Mouse (Mus musculus): ENCODE data around the gene Ppp4r1.

Ppp4r1 gene

GRCm38 (mm10) chr17:65853326-65853725 lies 71.0 kb downstream of the Ppp4r1 start:
- no peak for DNase-seq (ENCODE audit: low spot score in 2 of 2)

DNA sequence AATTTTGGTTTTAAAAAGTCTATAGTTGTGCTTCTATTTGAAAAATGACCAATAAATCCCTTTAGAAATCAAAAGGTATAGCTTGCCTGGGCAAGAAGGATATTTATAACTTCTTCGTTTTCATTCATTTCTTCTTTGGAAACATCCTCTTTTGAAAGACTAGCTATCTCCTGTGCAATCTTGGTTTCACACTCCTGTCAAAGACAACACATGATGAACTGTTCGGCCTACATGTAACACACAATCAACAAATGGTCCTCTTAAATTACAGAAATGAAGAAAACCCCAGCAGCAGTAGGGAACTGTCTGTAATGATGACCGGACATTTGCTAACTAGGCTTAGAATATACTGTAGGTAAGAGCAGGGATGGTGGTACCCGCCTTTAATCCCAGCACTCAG lies 71.6 kb downstream of the Ppp4r1 start:
- DNase-seq (ENCODE audit: low spot score in 2 of 2): no peak

- no peak for DNase-seq (ENCODE audit: low spot score in 2 of 2)
Measured at GRCm38 (mm10) chr17:65857617-65858016, 75.2 kb downstream of the Ppp4r1 start.

DNA sequence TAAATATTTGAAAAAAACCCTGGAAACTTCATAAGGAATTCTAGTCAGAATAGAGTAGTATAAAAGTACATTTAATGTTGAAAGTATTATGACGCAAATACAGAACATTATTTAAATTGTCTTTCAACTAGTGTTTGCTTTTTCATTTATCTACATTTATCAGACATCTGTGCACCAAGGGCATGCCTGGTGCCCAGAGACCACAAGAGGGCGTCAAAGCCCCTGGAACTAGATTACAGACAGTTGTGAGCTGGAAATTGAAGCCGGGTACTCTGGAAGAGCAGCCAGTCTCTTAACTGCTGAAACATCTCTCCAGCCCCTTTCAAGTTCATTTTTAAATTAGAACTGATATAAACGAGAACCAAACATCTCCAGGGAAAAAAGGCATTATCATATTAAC lies 80.2 kb downstream of the Ppp4r1 start:
- no peak for DNase-seq (ENCODE audit: low spot score in 2 of 2)

DNA sequence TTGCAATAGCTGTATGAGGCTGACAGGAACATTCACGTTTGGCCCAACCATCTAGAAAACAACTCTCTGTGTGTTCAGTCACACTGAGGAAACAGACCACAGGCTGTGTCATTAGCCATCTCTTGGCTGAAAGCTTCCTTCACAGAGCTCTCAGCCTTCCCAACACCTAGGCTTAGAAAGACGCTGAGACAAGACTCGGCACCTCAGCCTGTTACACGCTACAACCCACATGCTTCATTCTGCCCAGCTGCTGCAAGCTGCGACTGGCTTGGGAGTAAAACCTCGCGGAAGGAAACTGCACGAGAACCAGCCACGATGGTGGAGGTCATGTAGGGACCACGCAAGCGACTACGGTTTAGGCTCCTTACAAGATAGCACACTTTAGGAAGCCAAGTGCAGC lies 81.5 kb downstream of the Ppp4r1 start:
- DNase-seq (ENCODE audit: low spot score in 2 of 2): no peak

- peak in 1 of 2 experiments; percentile 36 for DNase-seq (ENCODE audit: low spot score in 2 of 2)
Measured at GRCm38 (mm10) chr17:65864742-65865141, 82.4 kb downstream of the Ppp4r1 start.

- DNase-seq (ENCODE audit: low spot score in 2 of 2): no peak
Measured at GRCm38 (mm10) chr17:65865265-65865664, 82.9 kb downstream of the Ppp4r1 start.

- no peak for DNase-seq (ENCODE audit: low spot score in 2 of 2)
Measured at GRCm38 (mm10) chr17:65866201-65866600, 83.8 kb downstream of the Ppp4r1 start.

- DNase-seq (ENCODE audit: low spot score in 2 of 2): no peak
Measured at GRCm38 (mm10) chr17:65867996-65868395, 85.6 kb downstream of the Ppp4r1 start.

- DNase-seq (ENCODE audit: low spot score in 2 of 2): no peak
Measured at GRCm38 (mm10) chr17:65869720-65870119, 87.3 kb downstream of the Ppp4r1 start.

- peak; percentile 44 to 73 for DNase-seq (ENCODE audit: low spot score in 2 of 2)
Measured at GRCm38 (mm10) chr17:65870146-65870545, 87.8 kb downstream of the Ppp4r1 start.

GRCm38 (mm10) chr17:65871641-65872041 lies 89.3 kb downstream of the Ppp4r1 start:
- no peak for DNase-seq (ENCODE audit: low spot score in 2 of 2)

DNA sequence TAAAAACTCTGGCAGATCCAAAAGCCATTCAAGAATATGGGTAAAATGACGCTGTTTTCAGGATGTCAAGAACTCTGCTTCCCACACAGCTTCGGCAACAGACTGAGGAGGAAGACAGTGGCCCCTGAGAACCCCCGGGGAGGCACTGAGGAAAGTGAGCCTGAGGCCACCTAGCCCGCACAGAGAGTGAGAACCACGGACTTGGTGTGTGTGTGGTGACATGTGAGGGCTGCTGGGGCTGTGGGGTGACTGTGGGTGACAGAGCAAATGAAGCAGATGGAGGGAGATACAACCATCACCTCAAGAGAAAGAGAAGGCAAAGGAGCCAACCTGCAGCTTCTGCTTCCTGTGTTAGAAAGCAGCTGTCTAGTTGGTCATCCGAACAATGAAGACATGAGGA lies 89.7 kb downstream of the Ppp4r1 start:
- no peak for DNase-seq (ENCODE audit: low spot score in 2 of 2)

DNA sequence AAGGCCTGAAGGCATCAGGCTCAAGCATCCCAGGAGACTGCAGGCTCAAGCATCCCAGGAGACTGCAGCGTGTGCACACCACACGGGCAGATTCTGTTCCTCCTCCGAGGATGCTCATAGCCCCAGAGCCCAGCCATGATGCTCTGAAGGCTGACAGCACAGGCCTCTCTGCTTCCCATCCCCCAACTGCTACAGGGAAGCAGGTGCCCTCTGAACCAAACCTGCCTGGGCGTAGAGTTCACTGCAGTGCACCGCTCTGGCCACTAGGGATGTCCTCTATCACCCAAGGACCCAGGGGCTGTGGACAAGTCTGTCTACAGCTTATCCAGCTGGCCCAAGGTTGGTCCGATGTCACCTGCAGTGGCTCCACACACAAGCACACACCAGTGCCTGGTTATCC lies 90.3 kb downstream of the Ppp4r1 start:
- peak in 1 of 2 experiments; percentile 23 for DNase-seq (ENCODE audit: low spot score in 2 of 2)

- no peak for DNase-seq (ENCODE audit: low spot score in 2 of 2)
Measured at GRCm38 (mm10) chr17:65873156-65873555, 90.8 kb downstream of the Ppp4r1 start.

DNA sequence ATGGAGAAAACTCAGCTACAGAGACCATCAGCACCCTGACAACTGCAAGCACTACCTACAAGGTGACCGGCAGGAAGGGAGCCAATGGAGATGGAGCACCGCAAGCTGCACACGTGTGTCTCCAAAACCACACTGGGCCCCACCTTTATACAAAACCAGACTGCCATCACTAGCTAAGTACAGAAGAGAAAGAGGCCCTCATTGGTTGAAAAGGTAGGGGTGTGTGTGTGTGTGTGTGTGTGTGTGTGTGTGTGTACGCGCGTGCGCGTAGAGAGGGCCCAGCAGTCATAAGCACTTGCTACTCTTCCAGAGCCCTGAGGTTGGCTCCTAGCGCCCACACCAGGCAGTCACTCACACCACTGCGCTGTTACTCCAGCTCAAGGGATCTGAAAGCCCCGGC lies 91.5 kb downstream of the Ppp4r1 start:
- DNase-seq (ENCODE audit: low spot score in 2 of 2): no peak

- DNase-seq (ENCODE audit: low spot score in 2 of 2): no peak
Measured at GRCm38 (mm10) chr17:65877026-65877425, 94.7 kb downstream of the Ppp4r1 start.

DNA sequence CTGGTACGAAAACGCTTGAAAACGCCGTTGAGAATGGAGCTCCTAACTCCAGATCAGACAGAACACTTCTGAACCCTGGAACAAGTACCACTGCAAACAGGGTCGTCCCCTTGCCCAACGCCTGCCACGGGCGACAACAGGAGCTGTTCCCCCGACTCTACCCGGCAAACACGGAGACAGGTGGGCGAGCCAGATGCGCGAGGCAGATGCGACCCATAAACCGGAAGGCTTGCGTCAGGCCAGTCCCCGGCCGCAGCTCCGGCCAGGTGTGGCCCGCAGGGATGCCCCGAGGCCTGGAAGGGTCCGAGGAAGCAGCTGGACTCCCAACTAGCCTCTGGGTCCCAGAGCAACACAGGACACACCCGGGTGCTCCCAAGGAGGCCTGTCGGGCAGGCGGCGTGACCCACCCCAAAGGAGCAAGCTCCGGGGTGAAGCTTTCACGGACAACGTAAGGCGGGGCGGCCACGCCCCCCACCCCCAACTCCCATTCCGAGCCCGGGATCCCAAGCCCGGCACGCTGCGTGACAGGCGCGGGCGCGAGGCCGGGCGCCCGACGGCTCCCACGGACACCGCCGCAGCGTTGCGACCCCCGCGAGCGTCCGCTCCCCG lies 101.8 kb downstream of the Ppp4r1 start:
- peak in 1 of 2 experiments; percentile 58 for DNase-seq (ENCODE audit: low spot score in 2 of 2)

- DNase-seq (ENCODE audit: low spot score in 2 of 2): peak; percentile 99 to 100
Measured at GRCm38 (mm10) chr17:65884691-65885397, 102.5 kb downstream of the Ppp4r1 start.

DNA sequence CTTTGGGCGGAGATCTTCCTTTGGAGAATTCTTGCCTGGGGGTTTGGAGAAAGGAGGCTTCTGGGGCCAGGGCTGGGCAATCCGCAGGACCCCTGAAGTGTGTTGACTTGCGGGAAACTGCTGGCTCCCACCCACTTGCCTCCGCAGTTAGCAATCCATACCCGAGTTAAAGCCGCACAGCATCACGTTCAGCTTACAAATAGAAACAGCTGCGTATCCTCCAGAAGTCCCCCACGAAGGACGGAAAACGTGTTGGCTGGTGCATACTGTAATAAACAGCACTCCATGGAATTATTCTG lies 103.0 kb downstream of the Ppp4r1 start:
- DNase-seq (ENCODE audit: low spot score in 2 of 2): no peak

- peak; percentile 40 to 48 for DNase-seq (ENCODE audit: low spot score in 2 of 2)
Measured at GRCm38 (mm10) chr17:65885697-65886529, 103.5 kb downstream of the Ppp4r1 start, which contains the start of gene Ralbp1. TSS of gene Ralbp1 (minus strand) at chr17:65885798.

DNA sequence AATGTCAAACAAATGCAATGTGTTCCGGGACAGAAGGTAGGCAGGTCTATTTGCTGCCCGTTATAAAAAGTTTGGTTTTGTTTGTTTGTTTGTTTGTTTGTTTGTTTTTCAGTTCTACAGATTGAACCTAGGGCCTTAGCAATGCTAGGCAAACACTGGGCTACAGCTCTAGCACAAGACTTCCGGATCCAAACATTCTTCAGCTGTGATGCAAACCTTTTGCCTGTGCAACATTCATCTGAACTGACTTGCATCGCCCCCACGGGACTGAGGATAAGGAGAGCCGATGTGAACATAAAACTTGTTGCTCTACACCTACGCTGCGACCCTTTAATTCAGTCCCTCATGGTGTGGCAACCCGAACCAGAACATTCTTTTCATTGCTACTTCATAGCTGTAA lies 104.2 kb downstream of the Ppp4r1 start:
- peak; percentile 13 to 27 for DNase-seq (ENCODE audit: low spot score in 2 of 2)

- DNase-seq (ENCODE audit: low spot score in 2 of 2): no peak
Measured at GRCm38 (mm10) chr17:65889476-65889875, 107.1 kb downstream of the Ppp4r1 start.

Measured in heart, adult 9 months (tissue).